Mouse (Mus musculus) brain, embryonic 14.5 days (tissue): ENCODE measurements at regions not wholly inside any gene's neighbourhood (a gene's known extent, or its start where the extent isn't known, plus 50 kb on each side); places are given as distances from the start of the nearest gene placed in this dataset.

ENCODE experiments used
- DNase-seq: peaks from one replicate; pipeline ENCODE4 v3.0.0-alpha.2; 2011; ENCODE audit warnings: low read depth
- CTCF ChIP-seq: fragments of 200-500 bp; IDR thresholded peaks from 2 replicates; pipeline ENCODE4 v1.5.1; 2012; ENCODE audit warnings: inconsistent platforms, mild to moderate bottlenecking, moderate library complexity, borderline replicate concordance; ENCODE audit not compliant: insufficient read depth, insufficient read length; ENCODE audit errors: extremely low read depth
- POLR2A ChIP-seq: fragments of 200-500 bp; IDR thresholded peaks from 2 replicates; pipeline ENCODE4 v1.6.1; 2012; ENCODE audit warnings: mild to moderate bottlenecking, inconsistent platforms, borderline replicate concordance; ENCODE audit not compliant: poor library complexity, insufficient read depth, insufficient read length, severe bottlenecking; ENCODE audit errors: extremely low read depth

- TF ChIP-seq POLR2A (no peak), CTCF (no peak)
Observed at GRCm38 (mm10) chr15:31149855-31150254, 74.3 kb upstream of the Dap start.

DNA sequence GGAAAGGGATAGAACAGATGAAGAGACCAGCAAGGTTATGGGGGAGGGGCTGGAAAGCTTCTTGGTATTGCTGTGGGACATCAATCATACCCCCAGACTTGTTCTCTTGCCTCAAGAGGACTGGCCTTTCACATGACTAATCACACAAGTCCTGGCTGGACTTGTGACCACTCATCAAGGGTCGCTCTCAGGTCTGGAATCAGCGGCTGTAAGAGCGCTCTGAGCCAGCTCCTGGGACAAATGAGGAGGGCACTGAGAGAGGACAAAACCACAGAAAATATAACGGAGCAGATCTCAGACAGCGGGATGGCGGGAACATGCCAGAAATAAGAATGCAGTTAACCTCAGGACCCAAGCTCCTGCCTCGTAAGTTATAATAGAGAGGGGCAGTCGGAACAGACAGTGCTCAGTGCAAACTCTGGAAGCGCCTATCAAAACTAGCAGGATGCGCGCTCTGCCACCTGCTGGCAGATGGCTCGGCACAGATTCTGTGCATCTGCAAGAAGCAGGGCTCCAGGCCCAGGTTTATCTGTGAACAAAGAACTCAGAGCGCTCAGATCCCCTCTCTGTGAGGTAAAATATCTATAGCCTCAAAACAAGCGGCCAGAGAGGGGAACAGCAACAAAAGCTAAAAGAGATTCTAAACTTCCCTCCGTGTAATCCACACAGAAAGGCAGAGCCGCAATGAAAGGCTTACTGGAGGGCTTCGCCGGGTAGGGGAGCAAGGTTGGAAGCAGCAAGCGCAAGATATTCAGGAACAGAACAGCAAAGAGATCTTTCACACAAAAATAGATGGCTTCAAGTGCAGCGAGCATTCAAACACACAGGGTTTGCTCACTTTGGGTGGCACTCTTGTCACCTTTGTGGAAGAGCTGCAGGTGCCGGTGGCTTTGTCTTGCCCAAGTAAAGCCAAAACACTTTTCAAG, 73.3 kb upstream of the Dap start:
- TF ChIP-seq CTCF (peak; percentile 83), POLR2A (no peak)
- peak; percentile 93 for DNase-seq

More at GRCm38 (mm10) chr15:31149855-31150254, 74.3 kb upstream of the Dap start:
- peak; percentile 43 for DNase-seq

- peak; percentile 60 for DNase-seq
- no peak for TF ChIP-seq CTCF
- no peak for TF ChIP-seq POLR2A
Observed at GRCm38 (mm10) chr15:31155141-31155540, 69.0 kb upstream of the Dap start.

- no peak for TF ChIP-seq POLR2A
- TF ChIP-seq CTCF = no peak
- no peak for DNase-seq
Observed at GRCm38 (mm10) chr15:31166543-31167105, 57.5 kb upstream of the Dap start.

- no peak for TF ChIP-seq POLR2A
- no peak for TF ChIP-seq CTCF
Observed at GRCm38 (mm10) chr15:31167506-31167905, 56.6 kb upstream of the Dap start.

GRCm38 (mm10) chr15:31168191-31168590, 55.9 kb upstream of the Dap start:
- no peak for DNase-seq
- TF ChIP-seq POLR2A (no peak), CTCF (no peak)

More at GRCm38 (mm10) chr15:31167506-31167905, 56.6 kb upstream of the Dap start:
- DNase-seq = no peak

DNA sequence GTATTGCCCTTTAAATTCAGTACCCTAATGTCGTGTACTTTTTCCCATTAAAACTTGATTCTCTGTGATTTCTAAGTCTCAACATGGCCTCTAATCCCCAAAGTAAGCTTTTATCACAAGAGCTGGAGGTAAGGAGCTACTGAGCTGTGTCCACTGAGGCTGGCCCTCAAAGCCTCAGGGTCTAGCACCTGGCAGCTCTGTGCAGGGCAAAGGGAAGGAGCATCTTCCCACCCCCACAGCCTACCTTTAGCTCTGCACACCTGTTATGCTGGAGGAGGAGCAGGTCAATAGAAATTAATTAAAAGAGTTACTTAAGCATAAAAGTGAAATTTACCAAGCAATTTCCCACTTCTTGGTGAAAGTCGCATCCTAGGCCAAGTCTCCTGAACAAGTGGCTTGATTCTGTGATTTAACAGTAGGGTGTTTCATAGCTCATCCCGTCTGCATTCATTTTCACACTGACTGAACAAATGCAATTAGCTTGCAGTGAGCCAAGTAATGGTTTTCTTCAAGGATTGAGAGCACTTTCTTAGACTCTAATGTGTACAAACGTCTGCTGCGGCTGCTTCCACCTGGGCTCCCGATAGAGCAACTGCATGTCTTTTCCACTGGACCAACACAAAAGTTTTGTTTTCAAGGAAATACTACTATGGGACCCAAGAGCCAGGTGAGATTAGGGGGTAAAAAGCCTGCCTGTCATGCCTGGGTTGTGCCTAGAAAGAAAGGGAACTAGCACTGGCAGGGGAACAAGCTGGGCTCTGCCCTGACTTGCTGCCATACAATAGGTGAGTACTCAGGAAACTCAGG, 50.6 kb upstream of the Dap start:
- peak; percentile 55 for DNase-seq
- TF ChIP-seq POLR2A (no peak), CTCF (no peak)
